Mouse (Mus musculus) midbrain, embryonic 13.5 days (tissue): ENCODE data around the gene Sf3a1. TPM values are rescaled to one million over a fixed set of nuclear protein-coding genes. Genes with fewer than 3 reads are reported as not detected.

Source experiments
- ATAC-seq: fragments of 200-750 bp; cut with Nextera tagmentation; 2 replicates; pipeline ENCODE4 v1.8.0; 2017; ENCODE audit warnings: mild to moderate bottlenecking, moderate TSS enrichment, moderate library complexity
- H3K27ac ChIP-seq: fragments of 300-500 bp; sonication (generic); 2 replicates; pipeline ENCODE4 v1.5.1; 2015; ENCODE audit warnings: inconsistent platforms, mild to moderate bottlenecking, moderate library complexity
- H3K27me3 ChIP-seq: fragments of 300-500 bp; sonication (generic); 2 replicates; pipeline ENCODE4 v1.6.1; 2015; ENCODE audit warnings: mild to moderate bottlenecking, inconsistent platforms
- H3K36me3 ChIP-seq: fragments of 300-500 bp; sonication (generic); 2 replicates; pipeline ENCODE4 v1.6.1; 2015; ENCODE audit warnings: mild to moderate bottlenecking, inconsistent platforms
- H3K4me1 ChIP-seq: fragments of 300-500 bp; sonication (generic); replicated peaks from 2 replicates; pipeline ENCODE4 v1.6.1; 2015; ENCODE audit warnings: inconsistent platforms
- H3K4me2 ChIP-seq: fragments of 300-500 bp; sonication (generic); replicated peaks from 2 replicates; pipeline ENCODE4 v1.6.1; 2015; ENCODE audit warnings: moderate library complexity, mild to moderate bottlenecking, inconsistent platforms
- H3K4me3 ChIP-seq: fragments of 300-500 bp; sonication (generic); replicated peaks from 2 replicates; pipeline ENCODE4 v1.5.1; 2015; ENCODE audit warnings: mild to moderate bottlenecking, inconsistent platforms
- H3K9ac ChIP-seq: fragments of 300-500 bp; sonication (generic); replicated peaks from 2 replicates; pipeline ENCODE4 v1.6.1; 2015; ENCODE audit warnings: mild to moderate bottlenecking, inconsistent platforms
- H3K9me3 ChIP-seq: fragments of 300-500 bp; sonication (generic); 2 replicates; pipeline ENCODE4 v1.6.1; 2016; ENCODE audit warnings: mild to moderate bottlenecking, inconsistent platforms
- WGBS: fragments of 180-500 bp; shearing (Covaris S2); methylation state at CpG from one replicate; pipeline ENCODE4 v1.1.7; 2015; 5-methylcytosine and 5-hydroxymethylcytosine counted together
- microRNA-seq: library from miRNA; unstranded; fragments of <30 nt; microRNA quantifications from one replicate; pipeline ENCODE4, GENCODE M21; 2016
- polyA plus RNA-seq: library from polyadenylated mRNA; unstranded; fragments of >200 nt; fragmentation: Nextera tagmentation; extraction: Ambion mirVana; gene quantifications from 2 replicates; pipeline ENCODE4 v1.2.1, GENCODE M21; 2015

The Sf3a1 gene
- polyA plus RNA-seq, 1 experiment from 2014 or later: 65.8 TPM

- Histone ChIP-seq H3K9me3 (no peaks in the 10 kb centered on the region), H3K4me1 (peaks cover 2% of the 10 kb centered on the region; the same call in 1 of the 2 replicates), H3K4me2 (no peak overlapping the region), H3K4me3 (no peak overlapping the region), H3K36me3 (no peaks in the 10 kb centered on the region), H3K9ac (no peak overlapping the region), H3K27ac (no peak overlapping the region), H3K27me3 (peaks cover 19% of the 10 kb centered on the region)
- WGBS: 25% methylated on average over 6 of the region's 7 CpGs
- no peak for ATAC-seq
Observed at GRCm38 (mm10) chr11:4223393-4224188, 63.4 kb downstream of the Sf3a1 start.

GRCm38 (mm10) chr11:4224223-4224622 is 64.1 kb downstream of the Sf3a1 start:
- no peak for ATAC-seq
- Histone ChIP-seq H3K4me1 (0 out of 2 replicates have a peak, but pooled peaks cover 4% of the 10 kb centered on the region), H3K27ac (no peak overlapping the region), H3K36me3 (no peaks in the 10 kb centered on the region), H3K4me3 (no peak overlapping the region), H3K9ac (no peak overlapping the region), H3K9me3 (no peaks in the 10 kb centered on the region), H3K4me2 (no peak overlapping the region), H3K27me3 (peaks cover 13% of the 10 kb centered on the region)
- 56% methylated on average over 2 of the region's 2 CpGs for WGBS

- Histone ChIP-seq H3K36me3 (no peaks in the 10 kb centered on the region), H3K27me3 (no peaks in the 10 kb centered on the region), H3K4me2 (no peak overlapping the region), H3K4me3 (no peak overlapping the region), H3K9ac (no peak overlapping the region), H3K4me1 (0 out of 2 replicates have a peak, but pooled peaks cover 4% of the 10 kb centered on the region), H3K9me3 (no peaks in the 10 kb centered on the region), H3K27ac (no peak overlapping the region)
- ATAC-seq: no peak
- 81% methylated on average over 5 of the region's 5 CpGs for WGBS
Observed at GRCm38 (mm10) chr11:4226569-4227325, 66.6 kb downstream of the Sf3a1 start.

GRCm38 (mm10) chr11:4228463-4228862 is 68.3 kb downstream of the Sf3a1 start:
- no peak overlapping the region for H3K9ac ChIP-seq
- H3K9me3 ChIP-seq: no peaks in the 10 kb centered on the region
- H3K4me2 ChIP-seq: no peak overlapping the region
- ATAC-seq: no peak
- no peaks in the 10 kb centered on the region for H3K27me3 ChIP-seq
- H3K27ac ChIP-seq: no peak overlapping the region
- no peaks in the 10 kb centered on the region for H3K36me3 ChIP-seq
- H3K4me3 ChIP-seq: no peak overlapping the region
- H3K4me1 ChIP-seq: 0 out of 2 replicates have a peak, but pooled peaks cover 4% of the 10 kb centered on the region
- WGBS: 57% methylated on average over 8 of the region's 8 CpGs

GRCm38 (mm10) chr11:4229841-4230240 is 69.7 kb downstream of the Sf3a1 start:
- H3K4me2 ChIP-seq: no peak overlapping the region
- no peaks in the 10 kb centered on the region for H3K27me3 ChIP-seq
- no peak for ATAC-seq
- H3K9ac ChIP-seq: no peak overlapping the region
- no peak overlapping the region for H3K27ac ChIP-seq
- H3K9me3 ChIP-seq: no peaks in the 10 kb centered on the region
- no peak overlapping the region for H3K4me3 ChIP-seq
- 0 out of 2 replicates have a peak, but pooled peaks cover 4% of the 10 kb centered on the region for H3K4me1 ChIP-seq
- no peaks in the 10 kb centered on the region for H3K36me3 ChIP-seq
- WGBS: 75% methylated on average over 4 of the region's 4 CpGs

- WGBS: 98% methylated on average over 2 of the region's 2 CpGs
Observed at GRCm38 (mm10) chr11:4231435-4231834, 71.3 kb downstream of the Sf3a1 start.

More at GRCm38 (mm10) chr11:4231435-4231834, 71.3 kb downstream of the Sf3a1 start:
- Histone ChIP-seq H3K4me1 (0 out of 2 replicates have a peak, but pooled peaks cover 4% of the 10 kb centered on the region), H3K9me3 (no peaks in the 10 kb centered on the region), H3K4me2 (no peak overlapping the region), H3K27me3 (no peaks in the 10 kb centered on the region), H3K36me3 (no peaks in the 10 kb centered on the region), H3K27ac (no peak overlapping the region), H3K4me3 (no peak overlapping the region), H3K9ac (no peak overlapping the region)
- ATAC-seq: no peak

Small RNAs within 50 kb of the gene (microRNA-seq; reads per million reads assigned to microRNA genes)
- gene Mir3060: 3.9 reads per million, percentile 16 among the genes with 10 or more reads in this experiment

Other genes starting within 250 kb of the Sf3a1 start
- gene Slc35e4, start 245.7 kb upstream of the Sf3a1 start, polyA plus RNA-seq: 10.3 TPM in 2 replicates
- gene Tcn2, start 228.2 kb upstream of the Sf3a1 start, polyA plus RNA-seq: 16.6 and 20.3 TPM in 2 replicates
- 67.5 and 70.2 TPM in 2 replicates for gene Pes1, start 196.4 kb upstream of the Sf3a1 start, polyA plus RNA-seq
- 0.13 TPM in 1 of 2 replicates, not detected in the other for gene 4930556J24Rik, start 183.6 kb upstream of the Sf3a1 start, polyA plus RNA-seq
- 1.4 and 1.5 TPM in 2 replicates for gene Gal3st1, start 176.7 kb upstream of the Sf3a1 start, polyA plus RNA-seq
- not detected in 2 replicates for gene Sec14l4, start 128.9 kb upstream of the Sf3a1 start, polyA plus RNA-seq
- gene Sec14l3, start 95.5 kb upstream of the Sf3a1 start, polyA plus RNA-seq: 0.26 TPM in 1 of 2 replicates, not detected in the other
- 4.9 and 6.6 TPM in 2 replicates for gene Mtfp1, start 64.9 kb upstream of the Sf3a1 start, polyA plus RNA-seq
- 2.3 and 3.2 TPM in 2 replicates for gene Sec14l2, start 36.9 kb upstream of the Sf3a1 start, polyA plus RNA-seq
- gene Rnf215, start 25.1 kb upstream of the Sf3a1 start, polyA plus RNA-seq: 43.9 and 45.9 TPM in 2 replicates
- gene Ccdc157, start 57 bp upstream of the Sf3a1 start, polyA plus RNA-seq: 6.8 and 8.1 TPM in 2 replicates
- 24.2 and 24.6 TPM in 2 replicates for gene Tbc1d10a, start 26.4 kb downstream of the Sf3a1 start, polyA plus RNA-seq
- 1.5 and 1.6 TPM in 2 replicates for gene Castor1, start 57.9 kb downstream of the Sf3a1 start, polyA plus RNA-seq
- gene Osm, start 76.1 kb downstream of the Sf3a1 start, polyA plus RNA-seq: 0.12 TPM in 1 of 2 replicates, not detected in the other
- gene Lif, start 97.2 kb downstream of the Sf3a1 start, polyA plus RNA-seq: 0.19 TPM in 1 of 2 replicates, not detected in the other